Comparison of ENCODE assay signal across 8 mouse cellular contexts in the genomic region with DNA sequence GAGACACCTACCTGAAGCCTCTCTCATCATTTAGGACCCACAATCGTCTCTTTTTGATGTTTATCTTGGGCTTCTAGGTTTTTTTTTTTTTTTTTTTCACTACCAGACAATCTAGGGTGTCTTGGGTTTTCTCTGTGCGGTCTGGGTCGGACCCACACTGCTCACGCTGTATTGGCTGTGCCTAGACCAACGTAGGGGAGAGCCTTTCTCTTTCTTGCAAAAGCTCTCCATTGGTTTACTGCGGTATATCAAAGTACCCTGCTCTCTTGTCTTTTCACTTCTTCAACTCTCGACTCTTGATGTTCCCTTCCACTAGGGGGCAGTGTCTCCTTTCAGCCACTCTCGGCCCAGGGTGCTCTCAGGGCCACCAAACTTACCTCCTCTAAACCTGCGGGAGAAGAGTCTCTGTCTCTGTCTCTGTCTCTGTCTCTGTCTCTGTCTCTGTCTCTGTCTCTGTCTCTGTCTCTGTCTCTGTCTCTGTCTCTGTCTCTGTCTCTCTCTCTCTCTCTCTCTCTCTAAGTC. TPM values are rescaled to one million over a fixed set of nuclear protein-coding genes. Genes with fewer than 3 reads are reported as not detected.
A peak's percentile ranks its signal among the peaks of the same experiment; 100 is the strongest.
DNase-seq lines count a peak whose midpoint lies in the region; ATAC-seq lines count a peak whose summit lies in the region.

No protein-coding gene starts in this region.

- peak; percentile 31 for DNase-seq in kidney, adult 11 months
- DNase-seq in adrenal gland, postnatal 36 days = peak; percentile 72 to 81
- peak; percentile 86 for DNase-seq in embryonic facial prominence, embryonic 11.5 days (ENCODE audit: low spot score)
- DNase-seq in layer of hippocampus, postnatal 25 days (ENCODE audit: extremely low spot score in 1 of 2, low spot score in 1 of 2) = peak; percentile 51 to 72
- peak; percentile 78 for DNase-seq in mesoderm, embryonic 11.5 days (ENCODE audit: low read depth, low spot score)
- peak; percentile 39 to 73 for DNase-seq in spleen, postnatal 10 days (ENCODE audit: low spot score in 2 of 2)

- no peak overlapping the region for H3K4me2 ChIP-seq in kidney, embryonic 16.5 days (replicated peaks; ENCODE audit: low read depth, low read length)
- H3K4me2 ChIP-seq in embryonic facial prominence, embryonic 11.5 days (ENCODE audit: low read depth, low read length) = no peak overlapping the region
- no peak overlapping the region for H3K4me2 ChIP-seq in hindbrain, embryonic 15.5 days

- 0 out of 2 replicates have a peak, but pooled peaks cover 4% of the 10 kb centered on the region for H3K9me3 ChIP-seq in kidney, embryonic 16.5 days (ENCODE audit: low read length)
- H3K9me3 ChIP-seq in embryonic facial prominence, embryonic 11.5 days (replicated peaks; ENCODE audit: control insufficient read depth, low read length) = no peaks in the 10 kb centered on the region
- no peaks in the 10 kb centered on the region for H3K9me3 ChIP-seq in hindbrain, embryonic 15.5 days

- ATAC-seq in kidney, embryonic 16.5 days (ENCODE audit: low FRiP score, low TSS enrichment) = no peak; the same call in 1 of the 2 replicates
- ATAC-seq in embryonic facial prominence, embryonic 11.5 days (replicated peaks; ENCODE audit: insufficient number of reproducible peaks, low FRiP score, low TSS enrichment, low read depth) = no peak
- ATAC-seq in hindbrain, embryonic 15.5 days (ENCODE audit: low FRiP score, low read depth) = 0 out of 2 replicates have a peak, but pooled peaks have one; percentile 57

- WGBS in kidney, embryonic 16.5 days = 20% methylated on average over 9 of the region's 9 CpGs
- WGBS in embryonic facial prominence, embryonic 11.5 days = 22% methylated on average over 9 of the region's 9 CpGs
- 18% methylated on average over 9 of the region's 9 CpGs for WGBS in hindbrain, embryonic 15.5 days

- no peaks in the 10 kb centered on the region for H3K27me3 ChIP-seq in kidney, embryonic 16.5 days (ENCODE audit: insufficient read depth, low read length)
- H3K27me3 ChIP-seq in embryonic facial prominence, embryonic 11.5 days (ENCODE audit: control insufficient read depth, insufficient read depth, low read length) = no peaks in the 10 kb centered on the region
- H3K27me3 ChIP-seq in hindbrain, embryonic 15.5 days = no peaks in the 10 kb centered on the region

- no peak overlapping the region for H3K4me3 ChIP-seq in kidney, embryonic 16.5 days (ENCODE audit: low read length)
- H3K4me3 ChIP-seq in embryonic facial prominence, embryonic 11.5 days (ENCODE audit: low read depth, low read length) = no peak overlapping the region
- no peak overlapping the region for H3K4me3 ChIP-seq in hindbrain, embryonic 15.5 days

- no peaks in the 10 kb centered on the region for H3K4me1 ChIP-seq in kidney, embryonic 16.5 days (ENCODE audit: insufficient read depth, low read length)
- no peaks in the 10 kb centered on the region for H3K4me1 ChIP-seq in embryonic facial prominence, embryonic 11.5 days (ENCODE audit: control insufficient read depth, insufficient read depth, low read length)
- H3K4me1 ChIP-seq in hindbrain, embryonic 15.5 days (replicated peaks) = peaks cover 8% of the 10 kb centered on the region; the same call in 1 of the 2 replicates

- H3K9ac ChIP-seq in kidney, embryonic 16.5 days (replicated peaks; ENCODE audit: low read length) = no peak overlapping the region
- H3K9ac ChIP-seq in embryonic facial prominence, embryonic 11.5 days (replicated peaks; ENCODE audit: low read length) = no peak overlapping the region
- H3K9ac ChIP-seq in hindbrain, embryonic 15.5 days = no peak overlapping the region

- no peaks in the 10 kb centered on the region for H3K36me3 ChIP-seq in kidney, embryonic 16.5 days (ENCODE audit: insufficient read depth, low read length)
- H3K36me3 ChIP-seq in embryonic facial prominence, embryonic 11.5 days (replicated peaks; ENCODE audit: control insufficient read depth, insufficient read depth, low read depth, low read length) = no peaks in the 10 kb centered on the region
- H3K36me3 ChIP-seq in hindbrain, embryonic 15.5 days = no peaks in the 10 kb centered on the region

- H3K27ac ChIP-seq in kidney, embryonic 16.5 days (ENCODE audit: low read length) = no peak overlapping the region
- no peak overlapping the region for H3K27ac ChIP-seq in embryonic facial prominence, embryonic 11.5 days (replicated peaks; ENCODE audit: low read depth, low read length)
- no peak overlapping the region for H3K27ac ChIP-seq in hindbrain, embryonic 15.5 days (replicated peaks)

RNA-seq across cellular contexts. Expression of gene Npl, which starts 9.3 kb away (rescaled TPM):
- polyA plus RNA-seq in kidney, embryonic 16.5 days (2015; fragmentation: Nextera tagmentation; extraction: Ambion mirVana) = 23.9 and 25.2 TPM in 2 replicates
- 1 to 10 TPM; 4.2 to 7.6 TPM for total RNA-seq in adrenal gland, postnatal 36 days (2021)
- 9.8 and 11.4 TPM in 2 replicates for polyA plus RNA-seq in embryonic facial prominence, embryonic 11.5 days (2014; fragmentation: Nextera tagmentation; extraction: Ambion mirVana)
- polyA plus RNA-seq in hindbrain, embryonic 15.5 days (2015; fragmentation: Nextera tagmentation; extraction: Ambion mirVana) = 12.1 and 14.7 TPM in 2 replicates
- 1 to 10 TPM; 3.6 to 4.5 TPM for total RNA-seq in layer of hippocampus, postnatal 25 days (2021)

Comparison
In these comparisons a context has a peak if more than half of its experiments do, and no peak if none do; other contexts are left out.
1. DNase-seq: peak in every context shown above with its lines; median percentile 86 in embryonic facial prominence, embryonic 11.5 days; 78 in mesoderm, embryonic 11.5 days; 76 in adrenal gland, postnatal 36 days; 62 in layer of hippocampus, postnatal 25 days; 56 in spleen, postnatal 10 days; 31 in kidney, adult 11 months.